Mouse (Mus musculus) fat pad, adult 2 months (tissue): ENCODE measurements around the gene Lcp1.

Experiments
- DNase-seq: peaks from one replicate; pipeline ENCODE4 v3.0.0-alpha.2; 2011; ENCODE audit warnings: low read depth, low spot score; ENCODE audit errors: extremely low read depth

The Lcp1 gene

DNA sequence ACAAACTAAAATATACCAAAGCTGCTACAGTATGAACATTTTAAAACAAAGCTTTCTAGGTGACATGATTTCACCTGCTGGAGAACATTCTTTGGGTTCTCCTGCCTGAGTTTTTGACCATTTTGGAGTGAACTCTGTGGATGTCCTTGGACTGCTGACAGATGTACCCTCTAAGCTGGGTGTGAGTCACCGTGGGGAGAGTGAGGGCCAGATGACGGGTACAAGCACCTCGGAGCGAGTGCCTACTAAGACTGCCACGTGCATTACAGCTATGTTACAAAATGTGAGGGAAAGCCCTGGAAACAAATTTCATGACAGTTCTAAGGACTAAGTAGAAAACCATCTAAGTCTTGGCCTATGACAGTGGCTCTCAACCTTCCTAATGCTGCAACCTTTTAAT, 138.6 kb downstream of the Lcp1 start:
- no peak for DNase-seq

- no peak for DNase-seq
These were observed 148.8 kb downstream of the Lcp1 start for GRCm38 (mm10) chr14:75279716-75280115.

DNA sequence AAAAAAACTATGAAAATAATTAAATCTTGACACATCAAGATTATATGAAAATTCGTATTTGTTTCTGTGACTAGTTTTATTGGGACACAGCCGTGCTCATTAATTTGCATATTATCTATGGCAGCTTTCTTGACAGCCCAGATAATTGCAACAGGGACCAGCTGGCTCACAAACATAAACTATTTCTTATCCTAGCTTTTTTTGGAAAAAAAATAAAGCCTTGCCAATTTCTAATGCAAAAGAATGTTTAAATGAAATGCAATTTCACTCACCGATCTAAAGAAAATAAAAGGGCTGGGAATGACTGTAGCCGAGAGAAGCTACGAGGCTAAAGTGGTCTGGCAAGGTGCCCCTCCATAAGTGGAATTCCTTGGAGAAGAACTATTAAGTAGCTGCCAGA, 149.5 kb downstream of the Lcp1 start:
- no peak for DNase-seq
